Mouse (Mus musculus): Measurements from ENCODE around the gene Fam209. TPM values are rescaled to one million over a fixed set of nuclear protein-coding genes. Genes with fewer than 3 reads are reported as not detected.

The Fam209 gene
- 0.24 TPM in 1 of 2 replicates, not detected in the other for polyA plus RNA-seq (2012; rRNA removed)

GRCm38 (mm10) chr2:172472318-172472717 lies at the start of gene Fam209:
Gene Fam209, plus strand, starts transcription at chr2:172472520.
- no peak for DNase-seq (ENCODE audit: extremely low spot score in 1 of 2, low spot score in 1 of 2)

DNA sequence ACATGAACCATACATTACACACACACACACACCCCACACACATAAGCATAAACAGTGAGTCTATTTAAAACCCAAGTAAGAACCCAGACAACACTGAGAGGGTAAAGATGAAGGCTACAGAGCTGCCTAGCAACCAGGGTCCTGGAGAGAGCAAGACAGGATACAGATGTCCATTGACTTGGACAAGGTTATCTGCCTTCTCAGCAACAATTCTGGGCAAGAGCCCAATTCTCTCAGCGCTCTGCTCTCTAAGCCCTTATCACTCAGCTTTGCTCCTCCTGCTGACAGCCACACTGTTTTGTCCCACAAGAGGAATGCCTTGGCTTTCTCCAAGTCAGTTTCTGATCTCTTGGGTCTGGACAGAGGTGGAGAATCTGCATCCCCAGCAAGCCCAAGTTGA lies 41.7 kb upstream of the Fam209 start:
- no peak for DNase-seq (ENCODE audit: extremely low spot score in 1 of 2, low spot score in 1 of 2)

DNA sequence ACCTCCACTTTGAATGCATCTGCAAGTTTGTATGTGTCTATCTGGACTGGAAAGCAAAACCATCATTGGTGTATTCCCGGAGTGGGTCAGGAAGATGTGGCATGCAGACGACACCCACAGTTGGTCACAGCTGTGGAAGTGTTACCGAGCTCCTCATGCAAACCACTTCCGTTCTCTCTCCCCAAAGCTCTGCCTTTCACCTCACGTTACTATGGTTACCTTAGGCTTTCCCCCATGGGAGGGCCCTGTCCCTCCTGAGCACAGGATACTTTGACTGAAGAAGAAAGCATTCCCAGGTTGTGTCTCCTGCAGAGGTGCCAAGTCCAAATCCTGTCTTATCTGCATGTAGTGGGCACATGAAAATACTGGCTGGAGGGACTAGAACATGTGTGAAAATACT lies 38.6 kb upstream of the Fam209 start:
- no peak for DNase-seq (ENCODE audit: extremely low spot score in 1 of 2, low spot score in 1 of 2)

DNA sequence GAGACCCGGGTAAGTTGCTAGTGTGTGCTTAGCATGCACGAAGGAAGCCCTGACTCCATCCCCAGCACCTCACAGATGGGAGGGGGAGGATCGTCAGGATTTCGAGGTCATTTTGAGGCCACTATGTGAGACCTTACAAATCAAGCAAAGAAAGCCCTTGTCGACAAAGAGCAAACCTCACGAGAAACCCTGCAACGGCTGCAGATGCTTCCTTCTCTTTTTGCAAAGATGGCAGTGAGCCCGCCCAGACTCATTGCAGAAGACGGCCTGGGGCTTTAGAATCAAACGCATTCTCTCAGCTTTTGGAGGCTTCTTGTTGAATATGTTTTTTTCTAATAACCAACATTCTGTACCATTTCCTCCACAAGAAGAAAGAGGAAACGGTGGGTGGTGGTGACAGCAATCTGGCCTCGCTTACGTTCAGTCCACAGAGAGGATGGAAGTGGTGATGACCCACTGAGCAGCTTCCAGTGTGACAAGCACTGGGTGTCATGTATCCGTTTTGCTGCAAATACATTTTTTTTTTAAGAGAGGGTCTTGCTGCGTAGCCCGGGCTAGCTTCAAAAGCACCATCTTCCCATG lies 34.9 kb upstream of the Fam209 start:
- no peak for DNase-seq (ENCODE audit: extremely low spot score in 1 of 2, low spot score in 1 of 2)

- DNase-seq (ENCODE audit: extremely low spot score in 1 of 2, low spot score in 1 of 2) = peak; percentile 98 to 100
These were observed 32.3 kb upstream of the Fam209 start, which contains the start of gene Rtf2 for GRCm38 (mm10) chr2:172439843-172440639. Gene Rtf2, plus strand, starts transcription at chr2:172440556.

GRCm38 (mm10) chr2:172440640-172441005 lies 31.7 kb upstream of the Fam209 start:
- DNase-seq (ENCODE audit: extremely low spot score in 1 of 2, low spot score in 1 of 2) = no peak

- no peak for DNase-seq (ENCODE audit: extremely low spot score in 1 of 2, low spot score in 1 of 2)
These were observed 31.1 kb upstream of the Fam209 start for GRCm38 (mm10) chr2:172441176-172441575.

DNA sequence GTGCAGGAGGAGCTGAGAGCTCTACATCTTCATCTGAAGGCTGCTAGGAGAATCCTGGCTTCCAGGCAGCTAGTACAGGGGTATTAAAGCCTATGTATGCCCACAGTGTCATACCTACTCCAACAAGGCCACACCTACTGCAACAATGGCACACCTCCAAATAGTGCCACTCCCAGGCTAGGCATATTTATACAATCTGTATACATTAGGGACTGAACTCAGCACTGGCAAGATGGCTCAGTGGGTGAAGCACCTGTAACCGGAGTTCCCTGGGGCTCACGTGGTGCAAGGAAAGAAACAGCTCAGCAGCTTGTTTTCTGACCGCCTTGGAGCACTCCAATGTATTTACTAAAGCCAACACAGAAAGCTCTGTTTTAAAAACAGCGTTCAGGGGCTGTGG lies 26.7 kb upstream of the Fam209 start:
- DNase-seq (ENCODE audit: extremely low spot score in 1 of 2, low spot score in 1 of 2) = no peak

DNA sequence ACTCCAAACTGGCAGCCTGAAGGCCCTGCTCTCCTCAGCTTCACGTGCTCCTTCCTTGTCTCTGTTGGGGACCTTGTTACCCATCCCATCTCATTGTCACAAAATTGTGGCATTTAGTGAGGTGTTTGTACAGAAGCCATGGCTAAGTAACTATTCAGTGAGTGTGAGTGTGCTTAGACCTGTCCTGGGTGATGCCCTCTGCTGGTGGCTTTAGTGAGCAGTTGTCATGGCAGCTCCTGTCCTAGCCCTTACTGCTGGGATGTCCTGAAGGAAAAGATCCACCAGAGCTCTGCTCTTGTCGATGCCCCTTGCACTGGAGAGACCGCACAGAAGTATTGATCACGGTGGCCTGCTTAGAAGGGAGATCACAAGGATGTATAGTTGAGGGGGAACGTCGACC lies 25.0 kb upstream of the Fam209 start:
- DNase-seq (ENCODE audit: extremely low spot score in 1 of 2, low spot score in 1 of 2) = peak in 1 of 2 experiments; percentile 30

GRCm38 (mm10) chr2:172448329-172448728 lies 24.0 kb upstream of the Fam209 start:
- DNase-seq (ENCODE audit: extremely low spot score in 1 of 2, low spot score in 1 of 2) = no peak

DNA sequence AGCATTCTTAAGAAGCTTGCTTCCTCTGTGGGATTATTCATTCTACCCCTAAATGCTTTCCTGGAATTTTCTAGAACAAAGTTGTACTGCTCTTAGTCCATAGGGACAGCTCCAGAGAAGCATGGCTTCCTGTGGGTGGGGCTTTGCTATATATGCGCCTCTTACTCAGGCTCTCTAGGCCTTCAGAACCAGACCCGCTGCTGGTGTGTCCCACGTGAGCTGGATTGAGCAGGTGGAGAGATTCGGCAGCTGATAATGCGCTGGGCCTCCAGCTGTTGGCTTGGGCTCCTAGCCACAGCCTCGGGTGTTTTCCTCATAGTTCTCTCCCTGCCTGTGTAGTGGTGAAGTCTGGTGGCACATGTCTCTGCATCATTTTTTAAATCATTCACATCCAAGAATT lies 21.7 kb upstream of the Fam209 start:
- DNase-seq (ENCODE audit: extremely low spot score in 1 of 2, low spot score in 1 of 2) = no peak

GRCm38 (mm10) chr2:172452031-172452430 lies 20.3 kb upstream of the Fam209 start:
- DNase-seq (ENCODE audit: extremely low spot score in 1 of 2, low spot score in 1 of 2) = no peak

- DNase-seq (ENCODE audit: extremely low spot score in 1 of 2, low spot score in 1 of 2) = no peak
These were observed 19.9 kb upstream of the Fam209 start for GRCm38 (mm10) chr2:172452458-172452857.

DNA sequence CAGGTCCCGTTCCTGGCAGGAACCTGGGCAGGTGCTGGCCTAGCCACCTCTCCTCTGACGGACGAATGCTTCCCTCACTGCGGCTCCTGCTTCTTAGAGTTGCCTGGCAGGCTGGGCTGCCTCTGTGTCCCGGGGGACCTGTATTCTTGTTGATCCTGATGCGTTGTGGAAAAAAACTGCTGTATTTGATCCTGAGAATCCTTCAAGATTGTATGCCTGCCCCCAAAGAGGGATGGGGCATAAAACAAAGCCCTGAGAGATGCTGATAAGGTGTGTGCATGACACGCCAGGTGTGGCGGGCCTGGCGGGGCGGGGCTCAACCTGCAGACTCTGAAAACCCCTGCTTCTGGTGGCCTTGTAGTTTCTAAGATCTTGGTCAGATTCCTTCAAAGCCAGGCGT lies 13.8 kb upstream of the Fam209 start, which contains the start of gene Gcnt7:
Gcnt7 (minus strand) TSS at position 101 of the 400 bp plus-strand sequence.
- DNase-seq (ENCODE audit: extremely low spot score in 1 of 2, low spot score in 1 of 2) = no peak

- no peak for DNase-seq (ENCODE audit: extremely low spot score in 1 of 2, low spot score in 1 of 2)
These were observed 11.7 kb upstream of the Fam209 start for GRCm38 (mm10) chr2:172460647-172461046.

GRCm38 (mm10) chr2:172462813-172463212 lies 9.5 kb upstream of the Fam209 start:
- no peak for DNase-seq (ENCODE audit: extremely low spot score in 1 of 2, low spot score in 1 of 2)

- no peak for DNase-seq (ENCODE audit: extremely low spot score in 1 of 2, low spot score in 1 of 2)
These were observed 5.7 kb upstream of the Fam209 start for GRCm38 (mm10) chr2:172466427-172467132.

DNA sequence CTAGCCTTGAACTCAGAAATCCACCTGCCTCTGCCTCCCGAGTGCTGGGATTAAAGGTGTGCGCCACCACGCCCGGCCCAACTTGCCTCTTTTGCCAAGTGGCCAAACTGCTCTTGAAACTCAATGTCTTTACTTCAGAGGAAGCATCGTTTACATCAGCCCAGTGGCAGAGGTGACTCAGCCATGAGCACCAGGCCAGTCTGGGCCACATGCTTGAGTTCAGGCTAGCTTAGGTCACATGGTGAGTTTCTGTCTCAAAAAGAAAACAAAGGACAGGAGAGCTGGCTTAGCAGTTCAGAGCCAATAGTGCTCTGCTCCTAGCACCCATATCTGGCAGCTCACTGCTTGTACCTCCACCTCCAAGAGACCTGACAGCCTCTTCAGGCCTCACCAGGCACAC lies 5.1 kb upstream of the Fam209 start:
- DNase-seq (ENCODE audit: extremely low spot score in 1 of 2, low spot score in 1 of 2) = no peak

DNA sequence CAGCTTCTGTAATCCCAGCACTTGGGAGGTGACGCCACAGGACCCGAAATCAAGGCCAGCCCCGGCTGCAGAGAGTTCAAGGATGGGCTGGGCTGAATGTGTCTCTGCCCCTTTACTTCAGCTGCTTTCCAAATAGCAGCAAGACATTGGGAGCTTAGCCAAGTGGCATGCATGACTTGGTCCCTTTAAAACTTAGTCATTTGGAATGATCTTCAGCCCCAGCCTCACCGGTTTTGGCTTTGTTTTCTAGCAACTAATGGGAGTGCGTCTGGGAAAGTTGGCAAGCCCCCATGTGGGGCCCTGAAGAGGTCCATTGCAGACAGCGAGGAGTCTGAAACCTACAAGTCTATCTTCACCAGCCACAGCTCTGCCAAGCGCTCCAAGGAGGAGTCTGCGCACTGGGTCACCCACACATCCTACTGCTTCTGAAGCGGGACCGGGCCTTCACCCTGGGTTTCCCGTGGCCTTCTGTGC lies 3.9 kb upstream of the Fam209 start:
- DNase-seq (ENCODE audit: extremely low spot score in 1 of 2, low spot score in 1 of 2) = no peak

GRCm38 (mm10) chr2:172473591-172473990 lies 1.3 kb downstream of the Fam209 start:
- no peak for DNase-seq (ENCODE audit: extremely low spot score in 1 of 2, low spot score in 1 of 2)

GRCm38 (mm10) chr2:172474970-172475369 lies 2.6 kb downstream of the Fam209 start:
- no peak for DNase-seq (ENCODE audit: extremely low spot score in 1 of 2, low spot score in 1 of 2)
